Mouse (Mus musculus) neural tube, embryonic 11.5 days (tissue): Measurements from ENCODE around the gene Olfr594. TPM values are rescaled to one million over a fixed set of nuclear protein-coding genes. Genes with fewer than 3 reads are reported as not detected.
"Not testable (repeated sequence)": the region's sequence is repeated elsewhere in the genome, so short reads cannot be mapped to it uniquely, and the experiment has no call there.

Experiments used
- ATAC-seq: fragments of 200-750 bp; cut with Nextera tagmentation; 2 replicates; pipeline ENCODE4 v1.8.0; 2017; ENCODE audit warnings: moderate number of reproducible peaks, mild to moderate bottlenecking, moderate TSS enrichment, moderate library complexity; ENCODE audit not compliant: insufficient read depth, low FRiP score, low TSS enrichment
- DNase-seq: peaks from one replicate; pipeline ENCODE4 v3.0.0-alpha.2; 2015; ENCODE audit warnings: low spot score
- H3K27ac ChIP-seq: fragments of 300-500 bp; sonication (generic); 2 replicates; pipeline ENCODE4 v1.5.1; 2014; ENCODE audit warnings: low read depth, mild to moderate bottlenecking, low read length
- H3K27me3 ChIP-seq: fragments of 300-500 bp; sonication (generic); 2 replicates; pipeline ENCODE4 v1.6.1; 2014; ENCODE audit warnings: mild to moderate bottlenecking, low read length, mixed read lengths; ENCODE audit not compliant: control insufficient read depth, insufficient read depth
- H3K36me3 ChIP-seq: fragments of 300-500 bp; sonication (generic); 2 replicates; pipeline ENCODE4 v1.6.1; 2014; ENCODE audit warnings: mild to moderate bottlenecking, low read length, moderate library complexity, mixed read lengths; ENCODE audit not compliant: control insufficient read depth, insufficient read depth
- H3K4me1 ChIP-seq: fragments of 300-500 bp; sonication (generic); 2 replicates; pipeline ENCODE4 v1.6.1; 2014; ENCODE audit warnings: low read length, mixed read lengths; ENCODE audit not compliant: control insufficient read depth, insufficient read depth
- H3K4me2 ChIP-seq: fragments of 300-500 bp; sonication (generic); 2 replicates; pipeline ENCODE4 v1.6.1; 2014; ENCODE audit warnings: low read depth, mild to moderate bottlenecking, moderate library complexity
- H3K4me3 ChIP-seq: fragments of 300-500 bp; sonication (generic); 2 replicates; pipeline ENCODE4 v1.5.1; 2014; ENCODE audit warnings: low read depth, low read length
- H3K9ac ChIP-seq: fragments of 300-500 bp; sonication (generic); 2 replicates; pipeline ENCODE4 v1.6.1; 2014; ENCODE audit warnings: mild to moderate bottlenecking, low read length
- H3K9me3 ChIP-seq: fragments of 300-500 bp; sonication (generic); 2 replicates; pipeline ENCODE4 v1.6.1; 2016; ENCODE audit warnings: low read length; ENCODE audit not compliant: control insufficient read depth
- WGBS: fragments of 180-500 bp; shearing (Covaris S2); extraction: QIAGEN DNeasy Blood & Tissue Kit; methylation state at CpG from one replicate; pipeline ENCODE4 v1.1.7; 2014; 5-methylcytosine and 5-hydroxymethylcytosine counted together
- microRNA-seq: library from miRNA; unstranded; fragments of <30 nt; microRNA quantifications from one replicate; pipeline ENCODE4, GENCODE M21; 2016
- polyA plus RNA-seq: library from polyadenylated mRNA; unstranded; fragments of >200 nt; fragmentation: Nextera tagmentation; extraction: Ambion mirVana; gene quantifications from 2 replicates; pipeline ENCODE4 v1.2.1, GENCODE M21; 2014

Gene Olfr594
- polyA plus RNA-seq, result not detected in 2 replicates

DNA sequence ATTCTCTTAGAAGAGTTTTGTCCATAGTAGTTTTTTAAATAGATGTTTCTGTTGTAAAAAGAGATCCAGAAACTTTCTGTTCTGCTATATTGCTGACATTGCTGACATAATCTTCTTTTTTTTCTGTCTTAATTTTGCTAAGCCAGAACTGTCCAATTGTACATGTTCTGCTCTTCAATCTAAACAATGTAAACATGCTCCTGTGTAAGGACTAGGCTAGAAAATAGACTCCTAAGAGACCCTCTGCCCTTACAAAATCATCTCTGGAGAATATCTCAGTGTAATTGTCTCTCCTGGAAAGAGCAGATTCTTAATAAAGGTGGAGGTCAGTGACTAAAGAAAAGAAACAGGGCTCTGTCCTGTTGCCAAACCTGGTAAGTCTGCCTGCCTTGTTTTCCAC lies at the start of gene Olfr594:
Olfr594 (plus strand) TSS at position 301 of the 400 bp plus-strand sequence.
- H3K27me3 ChIP-seq, result no peaks in the 10 kb centered on the region
- H3K9ac ChIP-seq, result no peak within 1 kb of the TSS
- no peak within 1 kb of the TSS for H3K27ac ChIP-seq
- H3K36me3 ChIP-seq, result no peaks in the 10 kb centered on the region
- no peak within 1 kb of the TSS for H3K4me3 ChIP-seq
- ATAC-seq, result no peak
- H3K4me1 ChIP-seq, result no peaks in the 10 kb centered on the region
- H3K9me3 ChIP-seq, result no peaks in the 10 kb centered on the region
- no peak within 1 kb of the TSS for H3K4me2 ChIP-seq
- DNase-seq, result no peak

DNA sequence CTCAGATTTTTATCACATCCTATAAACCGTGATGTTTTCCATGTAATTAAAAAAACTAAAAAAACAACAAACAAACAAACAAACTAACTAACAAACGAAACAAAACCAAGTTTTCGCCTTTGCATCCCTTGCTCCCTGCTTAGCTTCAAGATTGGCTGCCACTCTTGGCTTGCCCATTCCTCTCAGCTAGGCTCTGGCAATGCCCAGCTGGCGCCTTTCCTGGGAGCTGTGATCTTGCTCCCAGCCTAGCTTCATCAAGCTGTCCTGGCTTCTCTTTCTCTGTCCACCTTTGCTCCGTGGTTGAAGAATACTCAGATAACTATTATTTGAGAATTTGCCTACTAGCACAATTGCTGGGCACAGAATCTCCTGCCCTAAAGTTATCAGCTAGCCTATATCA lies 47.1 kb upstream of the Olfr594 start:
- ATAC-seq (no peak), DNase-seq (no peak)
- Histone ChIP-seq H3K9me3 (no peaks in the 10 kb centered on the region), H3K4me2 (no peak overlapping the region), H3K9ac (no peak overlapping the region), H3K36me3 (no peaks in the 10 kb centered on the region), H3K27me3 (no peaks in the 10 kb centered on the region), H3K4me1 (no peaks in the 10 kb centered on the region), H3K27ac (no peak overlapping the region), H3K4me3 (no peak overlapping the region)
- whole genome bisulfite sequencing, result 85% methylated on average over 5 of the region's 5 CpGs

DNA sequence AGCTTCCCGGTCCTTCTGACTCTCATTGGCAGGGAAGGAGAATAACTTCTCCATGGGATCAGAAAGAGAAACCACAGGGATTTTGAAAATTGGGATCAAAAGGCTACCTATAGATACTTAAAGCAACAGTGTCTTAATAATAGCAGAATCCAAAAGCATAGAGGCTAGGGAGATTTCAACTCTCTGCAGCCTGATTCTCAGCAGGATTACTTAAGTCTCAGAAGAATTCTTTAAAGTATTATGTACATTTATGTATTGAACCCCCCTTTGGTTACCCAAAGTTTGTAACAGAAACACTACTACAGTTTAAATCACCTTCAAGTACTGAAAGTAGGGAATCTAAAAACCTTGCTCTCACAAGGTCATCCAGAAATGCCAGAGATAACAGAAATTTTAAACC lies 38.6 kb upstream of the Olfr594 start, which contains the start of gene Olfr591:
Olfr591 (minus strand) TSS at position 101 of the 400 bp plus-strand sequence.
- no peak within 1 kb of the TSS for H3K4me2 ChIP-seq
- no peaks in the 10 kb centered on the region for H3K9me3 ChIP-seq
- H3K4me3 ChIP-seq, result no peak within 1 kb of the TSS
- H3K27me3 ChIP-seq, result no peaks in the 10 kb centered on the region
- 87% methylated on average over 1 of the region's 1 CpGs for WGBS
- H3K4me1 ChIP-seq, result no peaks in the 10 kb centered on the region
- H3K27ac ChIP-seq, result no peak within 1 kb of the TSS
- DNase-seq, result no peak
- H3K9ac ChIP-seq, result no peak within 1 kb of the TSS
- no peaks in the 10 kb centered on the region for H3K36me3 ChIP-seq
- no peak for ATAC-seq

DNA sequence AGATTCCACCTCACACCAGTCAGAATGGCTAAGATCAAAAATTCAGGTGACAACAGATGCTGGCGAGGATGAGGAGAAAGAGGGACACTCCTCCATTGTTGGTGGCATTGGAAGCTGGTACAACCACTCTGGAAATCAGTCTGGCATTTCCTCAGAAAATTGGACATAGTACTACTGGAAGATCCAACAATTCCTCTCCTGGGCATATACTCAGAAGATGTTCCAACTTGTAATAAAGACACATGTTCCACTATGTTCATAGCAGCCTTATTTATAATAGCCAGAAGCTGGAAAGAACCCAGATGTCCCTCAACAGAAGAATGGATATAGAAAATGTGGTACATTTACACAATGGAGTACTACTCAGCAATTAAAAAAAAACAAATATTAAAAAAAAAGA lies 32.3 kb upstream of the Olfr594 start, which contains the start of gene Olfr592:
Olfr592 (plus strand) TSS at position 301 of the 400 bp plus-strand sequence.
- not testable (repeated sequence) for H3K36me3 ChIP-seq, H3K27ac ChIP-seq, H3K27me3 ChIP-seq, H3K9ac ChIP-seq, DNase-seq, H3K4me1 ChIP-seq, ATAC-seq, H3K4me2 ChIP-seq, H3K9me3 ChIP-seq, H3K4me3 ChIP-seq
- 93% methylated on average over 1 of the region's 1 CpGs for WGBS

DNA sequence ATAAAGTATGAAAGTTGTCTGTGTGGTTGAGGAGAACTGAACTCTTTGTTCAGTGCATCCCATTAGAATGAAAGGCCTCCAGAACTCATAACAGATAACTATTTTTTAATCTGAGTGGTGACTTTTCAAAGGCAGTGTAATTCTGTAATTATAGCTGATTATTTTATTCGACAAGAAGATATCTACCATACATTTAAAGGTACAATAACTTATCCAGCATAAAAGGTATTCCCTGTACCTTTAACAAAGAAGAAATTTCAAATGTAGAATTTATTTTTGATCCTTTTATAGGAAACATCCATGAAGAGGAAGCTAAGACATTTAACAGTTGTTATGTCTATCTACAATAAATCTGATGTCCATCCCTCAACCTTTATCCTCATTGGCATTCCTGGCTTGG lies 5.2 kb upstream of the Olfr594 start, which contains the start of gene Olfr593:
Olfr593 (plus strand) TSS at position 301 of the 400 bp plus-strand sequence.
- WGBS, result 73% methylated on average over 1 of the region's 1 CpGs
- ATAC-seq, result no peak
- Histone ChIP-seq H3K9me3 (no peaks in the 10 kb centered on the region), H3K4me1 (no peaks in the 10 kb centered on the region), H3K4me2 (no peak within 1 kb of the TSS), H3K9ac (no peak within 1 kb of the TSS), H3K36me3 (no peaks in the 10 kb centered on the region), H3K27me3 (no peaks in the 10 kb centered on the region), H3K27ac (no peak within 1 kb of the TSS), H3K4me3 (no peak within 1 kb of the TSS)
- no peak for DNase-seq

DNA sequence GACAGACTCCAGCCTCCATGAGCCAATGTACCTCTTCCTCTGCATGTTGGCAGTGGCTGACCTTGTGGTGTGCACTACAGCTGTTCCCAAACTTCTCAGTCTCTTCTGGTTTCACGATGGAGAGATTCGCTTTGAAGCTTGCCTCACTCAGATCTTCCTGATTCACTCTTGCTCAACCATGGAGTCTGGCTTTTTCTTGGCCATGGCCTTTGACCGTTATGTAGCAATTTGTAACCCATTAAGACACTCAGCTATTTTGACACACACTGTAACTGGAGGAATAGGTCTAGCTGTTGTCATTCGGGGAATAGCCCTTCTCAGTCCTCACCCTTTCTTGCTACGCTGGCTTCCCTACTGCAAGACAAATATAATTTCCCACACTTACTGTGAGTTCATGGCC lies 4.7 kb upstream of the Olfr594 start:
- H3K9me3 ChIP-seq, DNase-seq, ATAC-seq, H3K27me3 ChIP-seq, H3K4me3 ChIP-seq, H3K4me2 ChIP-seq, H3K36me3 ChIP-seq, H3K4me1 ChIP-seq, H3K9ac ChIP-seq, H3K27ac ChIP-seq: not testable (repeated sequence)
- WGBS, result 86% methylated on average over 5 of the region's 5 CpGs

DNA sequence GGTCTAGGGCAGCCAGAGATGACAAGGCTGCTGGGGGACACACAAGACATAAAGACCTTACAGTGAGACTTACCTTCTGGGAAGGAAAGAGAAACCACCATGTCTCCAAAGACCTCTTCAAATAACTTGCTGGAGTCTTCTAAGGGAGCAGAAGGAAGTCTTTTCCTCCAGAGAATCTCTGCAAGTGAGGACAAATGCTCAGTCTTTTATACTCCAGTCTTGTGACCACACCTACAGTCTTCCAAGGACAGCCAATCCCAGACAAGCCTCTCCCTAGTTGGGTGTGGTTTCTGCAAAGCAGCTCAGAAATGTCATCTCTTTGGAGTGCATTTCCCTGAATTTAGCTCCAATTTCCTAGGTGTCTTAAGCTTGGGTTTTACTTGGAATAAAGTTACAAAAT lies 35.6 kb downstream of the Olfr594 start, which contains the start of gene Usp17ld:
Usp17ld (minus strand) TSS at position 101 of the 400 bp plus-strand sequence.
- H3K9me3 ChIP-seq, ATAC-seq, H3K4me3 ChIP-seq: not testable (repeated sequence)

More for the DNA sequence above, 35.6 kb downstream of the Olfr594 start, which contains the start of gene Usp17ld:
- H3K36me3 ChIP-seq, H3K4me1 ChIP-seq, H3K27me3 ChIP-seq, H3K9ac ChIP-seq, DNase-seq, H3K27ac ChIP-seq, H3K4me2 ChIP-seq: not testable (repeated sequence)

Small RNA genes within 50 kb of the gene (microRNA-seq; reads per million reads assigned to microRNA genes)
- not detected for gene Gm23550
- not detected for gene Gm25171

Other genes starting within 250 kb of the Olfr594 start
- gene Olfr577, start 241.1 kb upstream of the Olfr594 start, polyA plus RNA-seq, result not detected in 2 replicates
- gene Olfr578, start 227.7 kb upstream of the Olfr594 start, polyA plus RNA-seq, result not detected in 2 replicates
- gene Olfr582, start 179.0 kb upstream of the Olfr594 start, polyA plus RNA-seq, result not detected in 2 replicates
- not detected in 2 replicates for gene Olfr583, start 165.7 kb upstream of the Olfr594 start, polyA plus RNA-seq
- not detected in 2 replicates for gene Olfr584, start 135.1 kb upstream of the Olfr594 start, polyA plus RNA-seq
- gene Olfr585, start 119.3 kb upstream of the Olfr594 start, polyA plus RNA-seq, result not detected in 2 replicates
- gene Olfr586, start 91.4 kb upstream of the Olfr594 start, polyA plus RNA-seq, result not detected in 2 replicates
- not detected in 2 replicates for gene Olfr588-ps1, start 76.1 kb upstream of the Olfr594 start, polyA plus RNA-seq
- gene Olfr589, start 60.6 kb upstream of the Olfr594 start, polyA plus RNA-seq, result not detected in 2 replicates
- gene Olfr591, start 38.7 kb upstream of the Olfr594 start, polyA plus RNA-seq, result not detected in 2 replicates
- gene Olfr592, start 32.2 kb upstream of the Olfr594 start, polyA plus RNA-seq, result not detected in 2 replicates
- gene Olfr593, start 5.1 kb upstream of the Olfr594 start, polyA plus RNA-seq, result not detected in 2 replicates
- gene Usp17ld, start 35.5 kb downstream of the Olfr594 start, polyA plus RNA-seq, result not detected in 2 replicates
- not detected in 2 replicates for gene Olfr596, start 88.7 kb downstream of the Olfr594 start, polyA plus RNA-seq
- not detected in 2 replicates for gene Olfr597, start 99.3 kb downstream of the Olfr594 start, polyA plus RNA-seq
- gene Olfr598, start 106.6 kb downstream of the Olfr594 start, polyA plus RNA-seq, result not detected in 2 replicates
- not detected in 2 replicates for gene Olfr599, start 118.9 kb downstream of the Olfr594 start, polyA plus RNA-seq
- gene Olfr600, start 132.7 kb downstream of the Olfr594 start, polyA plus RNA-seq, result not detected in 2 replicates
- gene Olfr601, start 145.7 kb downstream of the Olfr594 start, polyA plus RNA-seq, result not detected in 2 replicates
- not detected in 2 replicates for gene Olfr603, start 169.2 kb downstream of the Olfr594 start, polyA plus RNA-seq
- gene Usp17lc, start 198.1 kb downstream of the Olfr594 start, polyA plus RNA-seq, result not detected in 2 replicates
- gene Olfr605, start 228.4 kb downstream of the Olfr594 start, polyA plus RNA-seq, result not detected in 2 replicates
- gene Olfr606, start 232.1 kb downstream of the Olfr594 start, polyA plus RNA-seq, result not detected in 2 replicates
- not detected in 2 replicates for gene Olfr607, start 247.2 kb downstream of the Olfr594 start, polyA plus RNA-seq